In the genomic region with DNA sequence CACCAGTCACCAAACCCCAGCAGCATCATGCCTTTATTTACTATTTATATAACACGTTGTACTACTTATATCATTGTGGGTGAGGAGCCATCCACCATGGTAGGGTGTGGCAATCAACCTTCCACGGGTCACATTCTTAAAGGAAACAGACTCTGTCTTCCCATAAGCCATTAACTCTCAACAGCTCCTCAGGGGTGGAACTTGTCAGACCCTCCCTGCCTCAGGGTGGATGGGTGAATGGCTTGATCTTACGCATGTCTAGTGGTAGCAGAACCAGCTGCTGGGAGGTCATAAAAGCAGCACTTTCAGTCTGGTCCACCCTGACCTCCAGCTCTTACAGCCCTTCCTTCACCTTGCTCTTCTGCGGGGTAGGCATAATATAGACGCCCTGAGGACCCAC, we compare ENCODE assay signal across 16 mouse cellular contexts.
"Had no signal": no experiment of that assay in that cellular context is flagged by ENCODE, and none has a peak within 500 bp of the region (broad histone marks: within the 10 kb centered on the region; RNA-seq: fewer than 3 reads in every experiment).

No protein-coding gene starts in this region.

- DNase-seq: lung, adult 18-20 months; lung, embryonic 14.5 days; lung, postnatal 10 days; lung, postnatal 4 days; midbrain, embryonic 14.5 days; right cerebral cortex, postnatal 14 days; thymus, adult 2 months; thymus, postnatal 25 days; thymus, postnatal 4 days had no signal

- H3K27me3 ChIP-seq: midbrain, embryonic 12.5 days; neural tube, embryonic 12.5 days; stomach, embryonic 15.5 days had no signal

- H3K27ac ChIP-seq: midbrain, embryonic 10.5 days; midbrain, embryonic 12.5 days; neural tube, embryonic 12.5 days; stomach, embryonic 15.5 days; stomach, postnatal 0 days had no signal

- H3K4me2 ChIP-seq: lung, embryonic 14.5 days; midbrain, embryonic 12.5 days; neural tube, embryonic 12.5 days; stomach, embryonic 15.5 days had no signal

- H3K9me3 ChIP-seq: midbrain, embryonic 10.5 days; midbrain, embryonic 12.5 days; neural tube, embryonic 12.5 days; stomach, embryonic 15.5 days had no signal

- H3K4me3 ChIP-seq: midbrain, embryonic 10.5 days; midbrain, embryonic 12.5 days; myocyte; neural tube, embryonic 12.5 days; stomach, embryonic 15.5 days had no signal

- H3K36me3 ChIP-seq: midbrain, embryonic 10.5 days; midbrain, embryonic 12.5 days; neural tube, embryonic 12.5 days; stomach, embryonic 15.5 days had no signal

- H3K9ac ChIP-seq: lung, embryonic 14.5 days; midbrain, embryonic 12.5 days; neural tube, embryonic 12.5 days; stomach, embryonic 15.5 days had no signal

- H3K4me1 ChIP-seq: midbrain, embryonic 10.5 days; midbrain, embryonic 12.5 days; neural tube, embryonic 12.5 days; stomach, embryonic 15.5 days had no signal

- ATAC-seq: midbrain, embryonic 16.5 days had no signal
